Mouse (Mus musculus) kidney, embryonic 14.5 days (tissue): Measurements from ENCODE around the gene Gfer. TPM values are rescaled to one million over a fixed set of nuclear protein-coding genes. Genes with fewer than 3 reads are reported as not detected.

Experiments
- ATAC-seq: fragments of 200-750 bp; cut with Nextera tagmentation; 2 replicates; pipeline ENCODE4 v1.8.0; 2017; ENCODE audit warnings: moderate number of reproducible peaks, mild to moderate bottlenecking, moderate TSS enrichment, moderate library complexity; ENCODE audit not compliant: low FRiP score, low TSS enrichment
- H3K27ac ChIP-seq: fragments of 300-500 bp; sonication (generic); 2 replicates; pipeline ENCODE4 v1.5.1; 2014; ENCODE audit warnings: low read depth, mild to moderate bottlenecking, low read length, moderate library complexity, mixed read lengths
- H3K27me3 ChIP-seq: fragments of 300-500 bp; sonication (generic); 2 replicates; pipeline ENCODE4 v1.6.1; 2014; ENCODE audit warnings: mild to moderate bottlenecking, low read length; ENCODE audit not compliant: control insufficient read depth, insufficient read depth
- H3K36me3 ChIP-seq: fragments of 300-500 bp; sonication (generic); 2 replicates; pipeline ENCODE4 v1.6.1; 2014; ENCODE audit warnings: low read length, mixed read lengths; ENCODE audit not compliant: control insufficient read depth, insufficient read depth
- H3K4me1 ChIP-seq: fragments of 300-500 bp; sonication (generic); 2 replicates; pipeline ENCODE4 v1.6.1; 2014; ENCODE audit warnings: low read length, mixed read lengths; ENCODE audit not compliant: control insufficient read depth, insufficient read depth
- H3K4me2 ChIP-seq: fragments of 300-500 bp; sonication (generic); replicated peaks from 2 replicates; pipeline ENCODE4 v1.6.1; 2014; ENCODE audit warnings: low read depth, mild to moderate bottlenecking, low read length
- H3K4me3 ChIP-seq: fragments of 300-500 bp; sonication (generic); 2 replicates; pipeline ENCODE4 v1.5.1; 2014; ENCODE audit warnings: mild to moderate bottlenecking, low read length
- H3K9ac ChIP-seq: fragments of 300-500 bp; sonication (generic); 2 replicates; pipeline ENCODE4 v1.6.1; 2014; ENCODE audit warnings: low read depth, mild to moderate bottlenecking, low read length, moderate library complexity
- H3K9me3 ChIP-seq: fragments of 300-500 bp; sonication (generic); 2 replicates; pipeline ENCODE4 v1.6.1; 2016; ENCODE audit warnings: low read length; ENCODE audit not compliant: control insufficient read depth
- WGBS: fragments of 180-500 bp; shearing (Covaris S2); extraction: QIAGEN DNeasy Blood & Tissue Kit; methylation state at CpG from one replicate; pipeline ENCODE4 v1.1.7; 2014; 5-methylcytosine and 5-hydroxymethylcytosine counted together
- polyA plus RNA-seq: library from polyadenylated mRNA; unstranded; fragments of >200 nt; fragmentation: Nextera tagmentation; extraction: Ambion mirVana; gene quantifications from 2 replicates; pipeline ENCODE4 v1.2.1, GENCODE M21; 2014

The Gfer gene
- 48.1 and 54.4 TPM in 2 replicates for polyA plus RNA-seq

- Histone ChIP-seq H3K4me1 (peaks cover 11% of the 10 kb centered on the region), H3K27ac (peak within 1 kb of the TSS; percentile 86), H3K36me3 (peaks cover 30% of the 10 kb centered on the region), H3K27me3 (peaks cover 1% of the 10 kb centered on the region; the same call in 1 of the 2 replicates), H3K4me3 (peak within 1 kb of the TSS; percentile 88), H3K9me3 (no peaks in the 10 kb centered on the region), H3K4me2 (peak within 1 kb of the TSS; percentile 80), H3K9ac (peak within 1 kb of the TSS; percentile 87)
- WGBS = under 1% methylated on average over 57 of the region's 76 CpGs
- ATAC-seq = peak; percentile 89
These were observed at the start of gene Gfer, which contains the start of gene Noxo1 for GRCm38 (mm10) chr17:24696011-24696697. Gene Gfer, minus strand, starts transcription at chr17:24696156. Gene Noxo1, plus strand, starts transcription at chr17:24696234.

GRCm38 (mm10) chr17:24744381-24744780 lies 48.4 kb upstream of the Gfer start:
- no peak for ATAC-seq
- Histone ChIP-seq H3K4me3 (no peak overlapping the region), H3K27me3 (no peaks in the 10 kb centered on the region), H3K9ac (no peak overlapping the region), H3K9me3 (no peaks in the 10 kb centered on the region), H3K27ac (no peak overlapping the region), H3K36me3 (peaks cover 15% of the 10 kb centered on the region; the same call in 1 of the 2 replicates), H3K4me1 (no peaks in the 10 kb centered on the region; the same call in 1 of the 2 replicates), H3K4me2 (no peak overlapping the region)
- WGBS = 69% methylated on average over 3 of the region's 3 CpGs

- no peak overlapping the region for H3K9ac ChIP-seq
- no peaks in the 10 kb centered on the region; the same call in 1 of the 2 replicates for H3K4me1 ChIP-seq
- no peak overlapping the region for H3K4me3 ChIP-seq
- H3K27me3 ChIP-seq = no peaks in the 10 kb centered on the region
- H3K9me3 ChIP-seq = no peaks in the 10 kb centered on the region
- peaks cover 15% of the 10 kb centered on the region; the same call in 1 of the 2 replicates for H3K36me3 ChIP-seq
- ATAC-seq = no peak
- no peak overlapping the region for H3K4me2 ChIP-seq
- H3K27ac ChIP-seq = no peak overlapping the region
- WGBS = 72% methylated on average over 5 of the region's 5 CpGs
These were observed 47.9 kb upstream of the Gfer start for GRCm38 (mm10) chr17:24743896-24744295.

GRCm38 (mm10) chr17:24742307-24742706 lies 46.4 kb upstream of the Gfer start:
- H3K4me2 ChIP-seq = no peak overlapping the region
- peaks cover 15% of the 10 kb centered on the region; the same call in 1 of the 2 replicates for H3K36me3 ChIP-seq
- H3K9ac ChIP-seq = no peak overlapping the region
- ATAC-seq = no peak
- 79% methylated on average over 8 of the region's 8 CpGs for WGBS
- H3K9me3 ChIP-seq = no peaks in the 10 kb centered on the region
- H3K4me1 ChIP-seq = peaks cover 3% of the 10 kb centered on the region; the same call in 1 of the 2 replicates
- no peak overlapping the region for H3K27ac ChIP-seq
- no peaks in the 10 kb centered on the region for H3K27me3 ChIP-seq
- H3K4me3 ChIP-seq = no peak overlapping the region

- 84% methylated on average over 8 of the region's 8 CpGs for WGBS
- Histone ChIP-seq H3K4me2 (no peak overlapping the region), H3K4me3 (no peak overlapping the region), H3K27ac (no peak overlapping the region), H3K4me1 (peaks cover 7% of the 10 kb centered on the region; the same call in 1 of the 2 replicates), H3K27me3 (no peaks in the 10 kb centered on the region), H3K9me3 (no peaks in the 10 kb centered on the region), H3K36me3 (peaks cover 15% of the 10 kb centered on the region; the same call in 1 of the 2 replicates), H3K9ac (no peak overlapping the region)
- ATAC-seq = no peak
These were observed 44.0 kb upstream of the Gfer start for GRCm38 (mm10) chr17:24739926-24740325.

- Histone ChIP-seq H3K27ac (no peak overlapping the region), H3K9me3 (no peaks in the 10 kb centered on the region), H3K27me3 (no peaks in the 10 kb centered on the region), H3K36me3 (peaks cover 15% of the 10 kb centered on the region; the same call in 1 of the 2 replicates), H3K4me1 (peaks cover 7% of the 10 kb centered on the region; the same call in 1 of the 2 replicates), H3K4me3 (no peak overlapping the region), H3K9ac (no peak overlapping the region), H3K4me2 (no peak overlapping the region)
- ATAC-seq = no peak
- WGBS = 80% methylated on average over 4 of the region's 4 CpGs
These were observed 42.3 kb upstream of the Gfer start for GRCm38 (mm10) chr17:24738238-24738637.

GRCm38 (mm10) chr17:24737135-24737810 lies 41.3 kb upstream of the Gfer start:
- Histone ChIP-seq H3K9ac (peak overlapping the region; percentile 72; the same call in 1 of the 2 replicates), H3K4me2 (peak overlapping the region; percentile 86), H3K27me3 (no peaks in the 10 kb centered on the region), H3K27ac (no peak overlapping the region), H3K9me3 (no peaks in the 10 kb centered on the region), H3K4me1 (peaks cover 7% of the 10 kb centered on the region; the same call in 1 of the 2 replicates), H3K4me3 (peak overlapping the region; percentile 66), H3K36me3 (peaks cover 12% of the 10 kb centered on the region; the same call in 1 of the 2 replicates)
- no peak for ATAC-seq
- WGBS = 20% methylated on average over 8 of the region's 8 CpGs

- WGBS = 2% methylated on average over 29 of the region's 29 CpGs
- peak; percentile 97 for ATAC-seq
- peaks cover 12% of the 10 kb centered on the region; the same call in 1 of the 2 replicates for H3K36me3 ChIP-seq
- no peaks in the 10 kb centered on the region for H3K27me3 ChIP-seq
- H3K27ac ChIP-seq = peak within 1 kb of the TSS; percentile 53; the same call in 1 of the 2 replicates
- peak within 1 kb of the TSS; percentile 86 for H3K4me2 ChIP-seq
- no peaks in the 10 kb centered on the region for H3K9me3 ChIP-seq
- H3K4me3 ChIP-seq = peak within 1 kb of the TSS; percentile 66
- H3K4me1 ChIP-seq = peaks cover 7% of the 10 kb centered on the region; the same call in 1 of the 2 replicates
- peak within 1 kb of the TSS; percentile 72 for H3K9ac ChIP-seq
These were observed 40.5 kb upstream of the Gfer start, which contains the start of gene Msrb1 for GRCm38 (mm10) chr17:24736330-24737051. Gene Msrb1, plus strand, starts transcription at chr17:24736642.
